Mouse (Mus musculus): ENCODE measurements around the gene Sass6. TPM values are rescaled to one million over a fixed set of nuclear protein-coding genes. Genes with fewer than 3 reads are reported as not detected.

The Sass6 gene
- polyA plus RNA-seq, 2 experiments from 2014 or later, result 11.0 to 12.8 TPM

Other genes with a start within 250 kb of the Sass6 start
- gene Cdc14a, start 170.9 kb upstream of the Sass6 start, polyA plus RNA-seq (2017; shearing (Covaris generic)), result 10 to 100 TPM; 12.0 to 12.1 TPM
- 10 to 100 TPM; 23.5 to 28.4 TPM for gene Rtca, start 86.8 kb upstream of the Sass6 start, polyA plus RNA-seq (2017; shearing (Covaris generic))
- 10 to 100 TPM in 1 of 2 experiments, 1 to 10 TPM in 1; 9.2 to 15.2 TPM for gene Dbt, start 81.9 kb upstream of the Sass6 start, polyA plus RNA-seq (2017; shearing (Covaris generic))
- 1 to 10 TPM in 1 of 2 experiments, under 1 TPM in 1; 0.82 to 1.2 TPM for gene Lrrc39, start 32.0 kb upstream of the Sass6 start, polyA plus RNA-seq (2017; shearing (Covaris generic))
- 10 to 100 TPM; 31.3 TPM for gene Trmt13, start 19.6 kb downstream of the Sass6 start, polyA plus RNA-seq (2017; shearing (Covaris generic))
- 10 to 100 TPM; 85.1 to 91.0 TPM for gene Mfsd14a, start 67.7 kb downstream of the Sass6 start, polyA plus RNA-seq (2017; shearing (Covaris generic))
- not detected for gene Gm43191, start 86.3 kb downstream of the Sass6 start, polyA plus RNA-seq (2017; shearing (Covaris generic))
- 1 to 10 TPM; 5.4 to 7.7 TPM for gene Slc35a3, start 117.8 kb downstream of the Sass6 start, polyA plus RNA-seq (2017; shearing (Covaris generic))
- gene Agl, start 213.2 kb downstream of the Sass6 start, polyA plus RNA-seq (2017; shearing (Covaris generic)), result 1 to 10 TPM; 1.8 to 2.6 TPM